Mouse (Mus musculus) testis, adult 2 months (tissue): Measurements from ENCODE around the gene Plpp3. TPM values are rescaled to one million over a fixed set of nuclear protein-coding genes. Genes with fewer than 3 reads are reported as not detected.

Experiments
- H3K27ac ChIP-seq: fragments of 200-500 bp; 2 replicates; pipeline ENCODE4 v1.5.1; 2012; ENCODE audit warnings: low read depth, low read length; ENCODE audit not compliant: control insufficient read depth, insufficient read depth
- H3K27me3 ChIP-seq: fragments of 200-500 bp; 2 replicates; pipeline ENCODE4 v1.6.1; 2012; ENCODE audit warnings: mild to moderate bottlenecking, low read length, moderate library complexity; ENCODE audit not compliant: control insufficient read depth, insufficient read depth
- H3K36me3 ChIP-seq: fragments of 200-500 bp; 2 replicates; pipeline ENCODE4 v1.6.1; 2012; ENCODE audit warnings: mild to moderate bottlenecking, low read length; ENCODE audit not compliant: control insufficient read depth, insufficient read depth
- H3K4me1 ChIP-seq: fragments of 200-500 bp; 2 replicates; pipeline ENCODE4 v1.6.1; 2012; ENCODE audit warnings: low read length; ENCODE audit not compliant: control insufficient read depth, insufficient read depth
- H3K4me3 ChIP-seq: fragments of 200-500 bp; 2 replicates; pipeline ENCODE4 v1.5.1; 2012; ENCODE audit warnings: low read depth, mild to moderate bottlenecking, low read length, moderate library complexity, mixed read lengths; ENCODE audit not compliant: control insufficient read depth
- CTCF ChIP-seq: fragments of 200-500 bp; IDR thresholded peaks from 2 replicates; pipeline ENCODE4 v1.5.1; 2012; ENCODE audit warnings: low read depth, mild to moderate bottlenecking, inconsistent platforms, low read length, moderate library complexity; ENCODE audit not compliant: control insufficient read depth, insufficient read depth, insufficient replicate concordance
- POLR2A ChIP-seq: fragments of 200-500 bp; IDR thresholded peaks from 2 replicates; pipeline ENCODE4 v1.6.1; 2012; ENCODE audit warnings: low read depth, mild to moderate bottlenecking, inconsistent platforms, low read length, moderate library complexity; ENCODE audit not compliant: control insufficient read depth
- polyA plus RNA-seq: library from polyadenylated mRNA; depleted of rRNA; stranded (reverse); fragments of >200 nt; gene quantifications from 2 replicates; pipeline ENCODE4 v1.2.3, GENCODE M21; 2012

Plpp3 gene
- polyA plus RNA-seq, 1 experiment = 12.5 TPM

DNA sequence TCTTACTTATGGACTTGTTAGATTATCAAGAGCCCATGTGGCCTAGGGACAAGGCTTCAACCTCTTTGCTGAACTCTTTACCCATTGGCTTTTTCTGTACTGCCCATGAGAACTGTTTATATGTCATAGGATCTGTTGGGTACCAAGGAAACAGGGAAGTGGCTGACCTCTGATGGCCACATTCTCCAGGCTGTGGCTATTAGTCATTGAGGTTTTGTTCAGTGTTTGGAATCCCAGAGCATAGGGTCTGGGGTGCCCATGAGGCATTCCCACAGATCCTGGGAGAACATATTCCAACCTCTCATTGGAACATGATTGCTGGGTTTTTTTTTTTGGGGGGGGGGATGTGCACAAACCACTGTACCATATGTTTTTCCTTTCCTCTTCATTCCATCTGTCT, 56.2 kb downstream of the Plpp3 start:
- no peak overlapping the region for H3K27ac ChIP-seq
- no peaks in the 10 kb centered on the region for H3K36me3 ChIP-seq

GRCm38 (mm10) chr4:105214438-105214837, 57.3 kb downstream of the Plpp3 start:
- Histone ChIP-seq H3K27ac (no peak overlapping the region), H3K4me3 (no peak overlapping the region), H3K4me1 (peaks cover 2% of the 10 kb centered on the region), H3K27me3 (no peaks in the 10 kb centered on the region), H3K36me3 (no peaks in the 10 kb centered on the region)
- no peak for TF ChIP-seq POLR2A
- TF ChIP-seq CTCF = no peak

More for the DNA sequence above, 56.2 kb downstream of the Plpp3 start:
- peaks cover 2% of the 10 kb centered on the region for H3K4me1 ChIP-seq
- H3K27me3 ChIP-seq = no peaks in the 10 kb centered on the region
- TF ChIP-seq CTCF = no peak
- no peak overlapping the region for H3K4me3 ChIP-seq

DNA sequence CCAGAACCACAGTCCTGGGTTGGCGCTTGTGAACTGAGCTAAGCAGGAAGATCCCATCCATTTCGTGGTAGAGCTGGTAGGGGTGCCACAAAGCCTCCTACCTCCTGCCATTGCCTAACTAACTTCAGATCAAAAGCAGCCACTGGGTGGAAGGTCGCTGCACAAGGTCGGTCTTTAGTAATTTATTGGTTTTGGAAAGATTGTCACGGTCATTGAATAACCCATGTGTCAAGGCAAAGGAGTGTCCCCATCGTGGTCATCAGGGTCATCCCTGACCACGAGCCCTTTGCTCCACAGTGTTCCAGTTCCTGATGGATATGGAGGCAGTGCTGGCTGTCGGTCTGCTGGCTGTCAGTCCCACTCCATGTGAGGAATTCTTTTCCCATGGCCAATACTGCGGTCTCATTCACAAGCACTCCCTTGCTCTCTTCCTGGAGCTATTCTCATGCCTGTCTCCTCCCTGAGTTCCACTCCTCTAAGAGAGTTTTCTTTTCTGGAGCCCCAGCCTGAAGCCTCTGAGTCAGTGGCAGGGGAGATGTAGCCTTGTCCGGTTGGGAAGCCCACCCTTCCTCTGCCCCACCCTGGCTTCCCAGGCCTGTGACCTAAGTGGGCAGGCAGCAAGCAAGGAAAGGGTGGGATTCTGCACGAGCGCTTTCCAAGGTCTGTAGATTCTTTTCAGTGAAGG, 58.7 kb downstream of the Plpp3 start:
- H3K36me3 ChIP-seq = no peaks in the 10 kb centered on the region
- no peak overlapping the region for H3K4me3 ChIP-seq
- peaks cover 2% of the 10 kb centered on the region for H3K4me1 ChIP-seq
- TF ChIP-seq CTCF = no peak
- no peak for TF ChIP-seq POLR2A
- no peak overlapping the region for H3K27ac ChIP-seq
- no peaks in the 10 kb centered on the region for H3K27me3 ChIP-seq

- Histone ChIP-seq H3K4me1 (peaks cover 2% of the 10 kb centered on the region), H3K36me3 (no peaks in the 10 kb centered on the region), H3K27ac (no peak overlapping the region), H3K27me3 (no peaks in the 10 kb centered on the region), H3K4me3 (no peak overlapping the region)
- TF ChIP-seq CTCF (no peak), POLR2A (no peak)
These were observed 61.1 kb downstream of the Plpp3 start for GRCm38 (mm10) chr4:105218202-105218601.

- H3K27me3 ChIP-seq = no peaks in the 10 kb centered on the region
- H3K4me1 ChIP-seq = peaks cover 2% of the 10 kb centered on the region
- H3K27ac ChIP-seq = no peak overlapping the region
- H3K36me3 ChIP-seq = no peaks in the 10 kb centered on the region
- TF ChIP-seq POLR2A = no peak
- TF ChIP-seq CTCF = no peak
- H3K4me3 ChIP-seq = no peak overlapping the region
These were observed 62.2 kb downstream of the Plpp3 start for GRCm38 (mm10) chr4:105219316-105219715.

- H3K4me3 ChIP-seq = no peak overlapping the region
- TF ChIP-seq POLR2A = no peak
- no peak for TF ChIP-seq CTCF
- H3K4me1 ChIP-seq = no peaks in the 10 kb centered on the region
- no peak overlapping the region for H3K27ac ChIP-seq
- no peaks in the 10 kb centered on the region for H3K36me3 ChIP-seq
- no peaks in the 10 kb centered on the region for H3K27me3 ChIP-seq
These were observed 63.7 kb downstream of the Plpp3 start for GRCm38 (mm10) chr4:105220849-105221248.

DNA sequence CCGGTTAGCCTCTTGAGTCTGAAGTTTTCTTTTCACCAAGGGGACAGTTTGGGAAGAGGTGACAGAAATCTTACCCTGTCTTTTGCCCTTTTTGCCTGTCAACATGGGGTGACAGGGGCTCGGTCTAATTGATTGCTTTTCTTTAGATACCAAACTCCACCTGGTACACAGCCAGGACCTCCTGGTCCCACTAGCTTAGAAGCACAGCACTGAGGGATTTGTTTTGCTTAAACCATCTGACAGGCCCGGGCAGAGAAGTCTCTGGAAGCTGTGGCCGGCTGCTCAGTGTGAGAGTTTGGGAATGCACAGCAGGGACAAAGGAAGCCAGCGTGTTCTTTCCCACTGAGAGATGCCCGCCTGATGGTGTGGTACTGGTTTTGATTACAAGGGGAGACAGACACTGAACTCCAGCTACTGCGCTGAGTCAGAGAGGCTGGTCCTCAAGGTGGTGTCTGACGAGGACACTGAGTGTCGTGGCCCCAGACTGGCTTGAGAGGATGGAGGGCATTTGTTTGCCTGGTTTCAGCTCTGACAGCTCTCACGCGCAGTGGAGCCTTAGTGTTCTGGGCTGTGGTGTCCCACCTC, 64.2 kb downstream of the Plpp3 start:
- no peak overlapping the region for H3K27ac ChIP-seq
- H3K27me3 ChIP-seq = no peaks in the 10 kb centered on the region
- TF ChIP-seq CTCF = no peak
- no peak for TF ChIP-seq POLR2A
- no peaks in the 10 kb centered on the region for H3K4me1 ChIP-seq
- no peaks in the 10 kb centered on the region for H3K36me3 ChIP-seq
- H3K4me3 ChIP-seq = no peak overlapping the region
